ENCODE assay signal across 10 mouse cellular contexts in the genomic region with DNA sequence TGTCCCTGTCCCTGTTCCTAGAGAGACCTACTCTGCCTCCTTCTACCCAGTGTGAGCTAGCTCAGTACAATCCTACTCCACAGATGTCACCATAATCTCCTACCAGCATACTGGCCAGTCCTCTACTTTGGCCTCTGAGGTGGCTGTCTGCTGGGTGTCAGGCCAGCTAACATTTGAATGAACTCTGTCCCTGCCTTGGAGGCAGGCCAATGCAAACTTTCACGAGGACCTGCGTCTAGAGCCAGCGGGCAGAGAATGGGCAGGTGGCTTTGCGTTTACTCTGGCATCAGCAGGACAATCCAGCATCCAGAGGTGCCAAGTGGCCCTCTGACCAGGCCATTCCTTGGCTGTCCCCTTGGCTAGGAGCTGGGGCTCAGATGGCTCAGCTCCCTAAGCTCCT.
DNase-seq lines count a peak whose midpoint lies in the region; ATAC-seq and TF ChIP-seq lines count a peak whose summit lies in the region.
"Had no signal": no experiment of that assay in that cellular context is flagged by ENCODE, and none has a peak within 500 bp of the region (broad histone marks: within the 10 kb centered on the region; RNA-seq: fewer than 3 reads in every experiment).

No protein-coding gene starts in this region.

- TF ChIP-seq CTCF in midbrain, postnatal 0 days (IDR thresholded peaks at IDR 0.05): no peak
- TF ChIP-seq CTCF in stomach, postnatal 0 days (IDR thresholded peaks at IDR 0.05; ENCODE audit: low read depth): no peak

- DNase-seq in adrenal gland, adult 2 months: peak; percentile 44
- DNase-seq in adrenal gland, postnatal 4 days (ENCODE audit: low spot score in 2 of 2): no peak
- DNase-seq in midbrain, embryonic 10.5 days (ENCODE audit: low spot score): no peak
- DNase-seq in midbrain, postnatal 0 days (ENCODE audit: low spot score): no peak
- DNase-seq in large intestine, adult 2 months (ENCODE audit: low read depth, low spot score): peak; percentile 61
- peak; percentile 71 for DNase-seq in stomach, postnatal 0 days (ENCODE audit: low spot score)
- DNase-seq in right cerebral cortex, postnatal 10 days (ENCODE audit: low spot score in 2 of 2): no peak
- DNase-seq in c-Kit-positive CD71-positive TER-119-positive erythroid progenitor cells, embryonic 14.5 days (ENCODE audit: low spot score): no peak

- H3K4me1 ChIP-seq in midbrain, embryonic 10.5 days: peaks cover 25% of the 10 kb centered on the region
- H3K4me1 ChIP-seq in midbrain, postnatal 0 days (ENCODE audit: insufficient read depth, low read length): peaks cover under 1% of the 10 kb centered on the region; the same call in 1 of the 2 replicates
- H3K4me1 ChIP-seq in stomach, postnatal 0 days (replicated peaks; ENCODE audit: control insufficient read depth, insufficient read depth): no peaks in the 10 kb centered on the region

- H3K27ac ChIP-seq in midbrain, embryonic 10.5 days (replicated peaks): 0 out of 2 replicates have a peak overlapping the region, but pooled peaks have one; percentile 18
- H3K27ac ChIP-seq in midbrain, postnatal 0 days (ENCODE audit: low read depth, low read length): no peak overlapping the region
- H3K27ac ChIP-seq in stomach, postnatal 0 days (replicated peaks): no peak overlapping the region
- H3K27ac ChIP-seq: layer of hippocampus, adult 2 months had no signal

- TF ChIP-seq EP300 in stomach, postnatal 0 days (optimal IDR thresholded peaks at IDR 0.05): no peak

- no peak overlapping the region for H3K4me2 ChIP-seq in midbrain, postnatal 0 days (ENCODE audit: low read depth, low read length, poor library complexity, severe bottlenecking)
- H3K4me2 ChIP-seq in stomach, postnatal 0 days (replicated peaks; ENCODE audit: low read depth): no peak overlapping the region

- no peaks in the 10 kb centered on the region for H3K27me3 ChIP-seq in midbrain, embryonic 10.5 days (ENCODE audit: low read depth, poor library complexity, severe bottlenecking)
- no peaks in the 10 kb centered on the region for H3K27me3 ChIP-seq in midbrain, postnatal 0 days (ENCODE audit: insufficient read depth, low read length)
- no peaks in the 10 kb centered on the region for H3K27me3 ChIP-seq in stomach, postnatal 0 days (ENCODE audit: control insufficient read depth, insufficient read depth, low read length)

- no peak for ATAC-seq in midbrain, postnatal 0 days (ENCODE audit: low FRiP score)
- ATAC-seq in stomach, postnatal 0 days (ENCODE audit: low FRiP score, low TSS enrichment): peak; percentile 46

- peaks cover 92% of the 10 kb centered on the region for H3K36me3 ChIP-seq in midbrain, embryonic 10.5 days
- H3K36me3 ChIP-seq in midbrain, postnatal 0 days (ENCODE audit: insufficient read depth, low read length): no peaks in the 10 kb centered on the region
- no peaks in the 10 kb centered on the region for H3K36me3 ChIP-seq in stomach, postnatal 0 days (ENCODE audit: control insufficient read depth, insufficient read depth, low read length)

- H3K9me3 ChIP-seq in midbrain, embryonic 10.5 days (replicated peaks): no peaks in the 10 kb centered on the region
- H3K9me3 ChIP-seq in midbrain, postnatal 0 days (ENCODE audit: low read length): no peaks in the 10 kb centered on the region
- H3K9me3 ChIP-seq in stomach, postnatal 0 days (ENCODE audit: control insufficient read depth, low read length): no peaks in the 10 kb centered on the region

- no peak overlapping the region for H3K9ac ChIP-seq in midbrain, postnatal 0 days (replicated peaks; ENCODE audit: low read length, poor library complexity, severe bottlenecking)
- no peak overlapping the region for H3K9ac ChIP-seq in stomach, postnatal 0 days (ENCODE audit: low read length)

- no peak overlapping the region for H3K4me3 ChIP-seq in midbrain, embryonic 10.5 days
- no peak overlapping the region for H3K4me3 ChIP-seq in midbrain, postnatal 0 days (ENCODE audit: low read depth, low read length)
- H3K4me3 ChIP-seq in stomach, postnatal 0 days (ENCODE audit: low read depth, low read length): no peak overlapping the region
- H3K4me3 ChIP-seq: erythroblast, embryonic 14.5 days; layer of hippocampus, adult 2 months had no signal

- WGBS in midbrain, embryonic 10.5 days: 95% methylated on average over 4 of the region's 4 CpGs
- WGBS in midbrain, postnatal 0 days: 76% methylated on average over 4 of the region's 4 CpGs
- WGBS in large intestine, adult 2 months: 28% methylated on average over 4 of the region's 4 CpGs
- WGBS in stomach, postnatal 0 days: 64% methylated on average over 4 of the region's 4 CpGs

Comparison
In these comparisons a context has a peak if more than half of its experiments do, and no peak if none do; other contexts are left out.
1. DNase-seq: peak in adrenal gland, adult 2 months (single experiment), large intestine, adult 2 months (single experiment) and stomach, postnatal 0 days (single experiment); none in adrenal gland, postnatal 4 days (0 of 2), midbrain, embryonic 10.5 days (single experiment), midbrain, postnatal 0 days (single experiment), right cerebral cortex, postnatal 10 days (0 of 2) and c-Kit-positive CD71-positive TER-119-positive erythroid progenitor cells, embryonic 14.5 days (single experiment).